Comparison of ENCODE assay signal across 25 mouse cellular contexts in the genomic region with DNA sequence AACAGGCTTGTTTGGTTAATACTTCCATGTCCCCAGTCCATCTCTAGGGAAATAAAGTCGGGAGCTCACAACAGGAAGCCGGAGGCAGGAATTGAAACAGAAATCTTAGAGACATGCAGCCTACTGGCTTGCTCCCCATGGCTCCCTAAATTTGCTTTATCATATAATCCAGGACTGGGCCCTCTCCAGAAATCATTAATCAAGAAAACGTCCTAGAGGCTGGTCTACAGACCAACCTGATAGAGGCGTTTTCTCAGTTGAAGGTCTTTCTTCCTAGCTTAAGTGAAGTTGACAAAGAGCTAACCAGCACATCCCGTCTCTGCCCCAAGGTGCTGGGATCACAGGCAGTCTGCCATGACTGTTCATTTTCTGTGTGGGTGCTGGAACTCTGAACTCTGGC.
"Had no signal": no experiment of that assay in that cellular context is flagged by ENCODE, and none has a peak within 500 bp of the region (broad histone marks: within the 10 kb centered on the region; RNA-seq: fewer than 3 reads in every experiment).

No protein-coding gene starts in this region.

- ATAC-seq: hindbrain, embryonic 16.5 days; inflammation-experienced regulatory T-cells, adult 6 months; intestine, embryonic 15.5 days; liver, embryonic 12.5 days had no signal

- H3K9me3 ChIP-seq: heart, embryonic 10.5 days; heart, embryonic 12.5 days; hindbrain, embryonic 10.5 days; hindbrain, embryonic 12.5 days; intestine, embryonic 15.5 days; limb, embryonic 10.5 days; limb, embryonic 12.5 days; liver, embryonic 12.5 days had no signal

- H3K4me3 ChIP-seq: heart, adult 2 months; heart, embryonic 10.5 days; heart, embryonic 12.5 days; hindbrain, embryonic 10.5 days; hindbrain, embryonic 12.5 days; intestine, embryonic 15.5 days; layer of hippocampus, adult 2 months; left cerebral cortex, adult 2 months; limb, embryonic 10.5 days; limb, embryonic 12.5 days; liver, embryonic 12.5 days had no signal

- H3K9ac ChIP-seq: heart, embryonic 12.5 days; hindbrain, embryonic 12.5 days; hindbrain, embryonic 14.5 days; intestine, embryonic 15.5 days; limb, embryonic 12.5 days; liver, embryonic 12.5 days; liver, embryonic 14.5 days had no signal

- H3K4me2 ChIP-seq: heart, embryonic 12.5 days; hindbrain, embryonic 12.5 days; hindbrain, embryonic 14.5 days; intestine, embryonic 15.5 days; limb, embryonic 12.5 days; liver, embryonic 12.5 days had no signal

- H3K27ac ChIP-seq: heart, adult 2 months; heart, embryonic 10.5 days; hindbrain, embryonic 10.5 days; hindbrain, embryonic 12.5 days; hindbrain, embryonic 14.5 days; intestine, embryonic 15.5 days; layer of hippocampus, adult 2 months; left cerebral cortex, adult 2 months; limb, embryonic 10.5 days; limb, embryonic 12.5 days; liver, embryonic 12.5 days; liver, embryonic 14.5 days had no signal

- H3K36me3 ChIP-seq: heart, embryonic 10.5 days; heart, embryonic 12.5 days; hindbrain, embryonic 10.5 days; hindbrain, embryonic 12.5 days; intestine, embryonic 15.5 days; limb, embryonic 10.5 days; limb, embryonic 12.5 days had no signal

- H3K27me3 ChIP-seq: heart, embryonic 12.5 days; hindbrain, embryonic 12.5 days; intestine, embryonic 15.5 days; limb, embryonic 12.5 days; liver, embryonic 12.5 days had no signal

- DNase-seq: gastrocnemius, postnatal 14 days; gastrocnemius, postnatal 36 days; heart, adult 2 months; heart, postnatal 10 days; heart, postnatal 4 days; kidney, adult 18-20 months; kidney, adult 8-10 months; kidney, postnatal 10 days; kidney, postnatal 25 days; kidney, postnatal 4 days; liver had no signal
